Mouse (Mus musculus) bone marrow, adult 2 months (tissue): ENCODE data around the gene Abr.

Experiments used
- CTCF ChIP-seq: fragments of 200-500 bp; IDR thresholded peaks from 2 replicates; pipeline ENCODE4 v1.5.1; 2011; ENCODE audit warnings: low read length, control low read depth; ENCODE audit not compliant: control insufficient read depth, insufficient read depth
- POLR2A ChIP-seq: fragments of 200-500 bp; IDR thresholded peaks from 2 replicates; pipeline ENCODE4 v1.6.1; 2011; ENCODE audit warnings: low read depth, mild to moderate bottlenecking, control low read depth, low read length, borderline replicate concordance; ENCODE audit not compliant: control insufficient read depth

GRCm38 (mm10) chr11:76499564-76499963, 122.5 kb downstream of the Abr start:
- TF ChIP-seq POLR2A, result no peak
- no peak for TF ChIP-seq CTCF
